Mouse (Mus musculus): ENCODE measurements around the gene Gcc2.

- TF ChIP-seq POLR2A (IDR thresholded peaks at IDR 0.05; ENCODE audit: low read depth, low read length) (no peak), CTCF (conservative IDR thresholded peaks at IDR 0.05; ENCODE audit: insufficient read depth, insufficient read length, low read depth, low read length) (no peak)
These were observed 48.5 kb upstream of the Gcc2 start for GRCm38 (mm10) chr10:58206639-58207404.

Data from kidney, adult 2 months (tissue).